In genomic region chr8:84042948-84043342, GRCm38 (mm10) we compare ENCODE assay signal across 10 mouse cellular contexts. TPM values are rescaled to one million over a fixed set of nuclear protein-coding genes. Genes with fewer than 3 reads are reported as not detected.
DNase-seq lines count a peak whose midpoint lies in the region; ATAC-seq and TF ChIP-seq lines count a peak whose summit lies in the region.
"Had no signal": no experiment of that assay in that cellular context is flagged by ENCODE, and none has a peak within 500 bp of the region (broad histone marks: within the 10 kb centered on the region; RNA-seq: fewer than 3 reads in every experiment).

No protein-coding gene starts in this region.

- no peak overlapping the region for H3K27ac ChIP-seq in cerebellum, adult 2 months (ENCODE audit: insufficient read depth, low read length)
- peak overlapping the region; percentile 91 for H3K27ac ChIP-seq in spleen, adult 2 months (ENCODE audit: insufficient read depth, low read length)
- H3K27ac ChIP-seq in limb, embryonic 14.5 days (replicated peaks; ENCODE audit: low read depth, low read length), result no peak overlapping the region

- no peak for ATAC-seq in limb, embryonic 14.5 days (ENCODE audit: low FRiP score, low read depth)
- ATAC-seq in frontal cortex, adult (ENCODE audit: low TSS enrichment), result no peak

- no peak overlapping the region for H3K9ac ChIP-seq in limb, embryonic 14.5 days (ENCODE audit: low read depth, low read length, severe bottlenecking)

- H3K9me3 ChIP-seq in limb, embryonic 14.5 days (ENCODE audit: control insufficient read depth, low read length), result no peaks in the 10 kb centered on the region

- peaks cover 6% of the 10 kb centered on the region; the same call in 1 of the 2 replicates for H3K36me3 ChIP-seq in spleen, adult 2 months (ENCODE audit: control insufficient read depth, insufficient read depth, low read length)
- no peaks in the 10 kb centered on the region for H3K36me3 ChIP-seq in limb, embryonic 14.5 days (ENCODE audit: control insufficient read depth, insufficient read depth, low read length)

- no peaks in the 10 kb centered on the region for H3K4me1 ChIP-seq in cerebellum, adult 2 months (ENCODE audit: control insufficient read depth, insufficient read depth, low read length)
- H3K4me1 ChIP-seq in spleen, adult 2 months (ENCODE audit: control insufficient read depth, insufficient read depth, insufficient read length), result peaks cover 9% of the 10 kb centered on the region; the same call in 1 of the 2 replicates
- peaks cover 8% of the 10 kb centered on the region for H3K4me1 ChIP-seq in limb, embryonic 14.5 days (ENCODE audit: control insufficient read depth, insufficient read depth, low read length)

- no peak overlapping the region for H3K4me3 ChIP-seq in cerebellum, adult 2 months (replicated peaks; ENCODE audit: insufficient read depth, low read depth, low read length)
- H3K4me3 ChIP-seq in spleen, adult 2 months (ENCODE audit: extremely low read depth, insufficient read depth, insufficient read length), result peak overlapping the region; percentile 93
- no peak overlapping the region for H3K4me3 ChIP-seq in limb, embryonic 14.5 days (replicated peaks; ENCODE audit: low read length)

- peak; percentile 84 to 89 for DNase-seq in cerebellum, postnatal 10 days
- no peak for DNase-seq in cerebellum, adult 2 months
- DNase-seq in spleen, adult 2 months (ENCODE audit: low read depth in 1 of 2, low spot score in 2 of 2), result no peak
- no peak for DNase-seq in spleen, adult 18-20 months
- DNase-seq in limb, embryonic 14.5 days (ENCODE audit: low spot score), result no peak
- no peak for DNase-seq in adrenal gland, postnatal 4 days (ENCODE audit: low spot score in 2 of 2)
- DNase-seq in frontal cortex, postnatal 14 days (ENCODE audit: low spot score in 2 of 2), result no peak

- H3K4me2 ChIP-seq in limb, embryonic 14.5 days (replicated peaks; ENCODE audit: low read depth, low read length, severe bottlenecking), result peak overlapping the region; percentile 54; the same call in 1 of the 2 replicates

- no peak for TF ChIP-seq CTCF in cerebellum, adult 2 months (IDR thresholded peaks at IDR 0.05; ENCODE audit: borderline replicate concordance, insufficient read depth, low read depth, low read length)
- TF ChIP-seq CTCF in spleen, adult 2 months (IDR thresholded peaks at IDR 0.05; ENCODE audit: extremely low read depth, insufficient read depth, insufficient read length, insufficient replicate concordance), result no peak

- TF ChIP-seq POLR2A in cerebellum, adult 2 months (IDR thresholded peaks at IDR 0.05; ENCODE audit: borderline replicate concordance, insufficient read depth, low read length), result no peak
- TF ChIP-seq POLR2A in spleen, adult 2 months (IDR thresholded peaks at IDR 0.05; ENCODE audit: low read depth, low read length), result no peak
- TF ChIP-seq POLR2A in limb, embryonic 14.5 days (IDR thresholded peaks at IDR 0.05; ENCODE audit: borderline replicate concordance, extremely low read depth, insufficient read depth, insufficient read length), result no peak

- 35% methylated on average over 12 of the region's 12 CpGs for WGBS in cerebellum, adult 2 months
- 46% methylated on average over 12 of the region's 12 CpGs for WGBS in spleen, adult 2 months
- WGBS in limb, embryonic 14.5 days, result 25% methylated on average over 12 of the region's 12 CpGs

- H3K27me3 ChIP-seq in cerebellum, adult 2 months (ENCODE audit: control insufficient read depth, insufficient read depth, low read length), result no peaks in the 10 kb centered on the region
- H3K27me3 ChIP-seq in spleen, adult 2 months (ENCODE audit: control insufficient read depth, insufficient read depth, low read length), result no peaks in the 10 kb centered on the region
- H3K27me3 ChIP-seq in limb, embryonic 14.5 days (ENCODE audit: control insufficient read depth, insufficient read depth, low read length), result peaks cover 48% of the 10 kb centered on the region

RNA-seq across cellular contexts. Expression of gene Il27ra, which starts 0.6 kb away (rescaled TPM):
- 0.17 and 0.21 TPM in 2 replicates for polyA plus RNA-seq in cerebellum, adult 2 months (2012; rRNA removed)
- 69.5 and 70.0 TPM in 2 replicates for polyA plus RNA-seq in spleen, adult 2 months (2012; rRNA removed)
- 2.1 and 2.3 TPM in 2 replicates for polyA plus RNA-seq in limb, embryonic 14.5 days (2012; rRNA removed)
- polyA plus RNA-seq in limb, embryonic 14.5 days (2014; fragmentation: Nextera tagmentation; extraction: Ambion mirVana), result 0.78 and 0.79 TPM in 2 replicates
- total RNA-seq in adrenal gland, postnatal 4 days (2021), result 1 to 10 TPM; 2.6 to 3.8 TPM

RNA-seq across cellular contexts. Expression of gene Rln3, which starts 1.9 kb away (rescaled TPM):
- 2.6 and 7.4 TPM in 2 replicates for polyA plus RNA-seq in cerebellum, adult 2 months (2012; rRNA removed)
- 3.8 and 5.3 TPM in 2 replicates for polyA plus RNA-seq in spleen, adult 2 months (2012; rRNA removed)
- polyA plus RNA-seq in limb, embryonic 14.5 days (2012; rRNA removed), result not detected in 2 replicates
- not detected in 2 replicates for polyA plus RNA-seq in limb, embryonic 14.5 days (2014; fragmentation: Nextera tagmentation; extraction: Ambion mirVana)
- not detected for total RNA-seq in adrenal gland, postnatal 4 days (2021)
- total RNA-seq: hematopoietic stem cell, adult 5-6 weeks had no signal
- polyA plus RNA-seq: neural tube, embryonic 11.5 days had no signal

RNA-seq across cellular contexts. Expression of gene Palm3, which starts 21.7 kb away (rescaled TPM):
- 2.8 and 4.1 TPM in 2 replicates for polyA plus RNA-seq in cerebellum, adult 2 months (2012; rRNA removed)
- 0.22 and 0.23 TPM in 2 replicates for polyA plus RNA-seq in spleen, adult 2 months (2012; rRNA removed)
- polyA plus RNA-seq in limb, embryonic 14.5 days (2012; rRNA removed), result 4.5 and 8.6 TPM in 2 replicates
- 3.0 and 4.6 TPM in 2 replicates for polyA plus RNA-seq in limb, embryonic 14.5 days (2014; fragmentation: Nextera tagmentation; extraction: Ambion mirVana)
- 1 to 10 TPM; 1.1 to 6.0 TPM for total RNA-seq in adrenal gland, postnatal 4 days (2021)
- total RNA-seq: hematopoietic stem cell, adult 5-6 weeks had no signal

RNA-seq across cellular contexts. Expression of gene Gm10643, which starts 22.0 kb away (rescaled TPM):
- polyA plus RNA-seq in cerebellum, adult 2 months (2012; rRNA removed), result 2.0 and 2.1 TPM in 2 replicates
- 0.35 and 0.43 TPM in 2 replicates for polyA plus RNA-seq in spleen, adult 2 months (2012; rRNA removed)
- polyA plus RNA-seq in limb, embryonic 14.5 days (2012; rRNA removed), result 2.2 and 2.6 TPM in 2 replicates
- polyA plus RNA-seq in limb, embryonic 14.5 days (2014; fragmentation: Nextera tagmentation; extraction: Ambion mirVana), result 2.0 and 2.1 TPM in 2 replicates
- total RNA-seq in adrenal gland, postnatal 4 days (2021), result 1 to 10 TPM; 4.0 to 4.2 TPM

RNA-seq across cellular contexts. Expression of gene Rfx1, which starts 23.7 kb away (rescaled TPM):
- polyA plus RNA-seq in cerebellum, adult 2 months (2012; rRNA removed), result 27.2 and 27.8 TPM in 2 replicates
- polyA plus RNA-seq in spleen, adult 2 months (2012; rRNA removed), result 45.6 and 58.3 TPM in 2 replicates
- polyA plus RNA-seq in limb, embryonic 14.5 days (2012; rRNA removed), result 30.4 and 39.4 TPM in 2 replicates
- 9.8 and 12.8 TPM in 2 replicates for polyA plus RNA-seq in limb, embryonic 14.5 days (2014; fragmentation: Nextera tagmentation; extraction: Ambion mirVana)
- 10 to 100 TPM; 17.0 to 18.6 TPM for total RNA-seq in adrenal gland, postnatal 4 days (2021)

Comparison
In these comparisons a context has a peak if more than half of its experiments do, and no peak if none do; other contexts are left out.
1. DNase-seq: peak in cerebellum, postnatal 10 days (2 of 2); none in cerebellum, adult 2 months (0 of 2), spleen, adult 2 months (0 of 2), spleen, adult 18-20 months (0 of 2), limb, embryonic 14.5 days (single experiment), adrenal gland, postnatal 4 days (0 of 2) and frontal cortex, postnatal 14 days (0 of 2).
2. RNA of gene Il27ra, which starts 0.6 kb away (polyA plus RNA-seq): 69.5 to 70.0 TPM in spleen, adult 2 months; 0.78 to 2.3 TPM in limb, embryonic 14.5 days and 0.17 to 0.21 TPM in cerebellum, adult 2 months; every median in the first group is over 10 times any median in the second.